Mouse (Mus musculus): ENCODE results near the gene Mapk13. TPM values are rescaled to one million over a fixed set of nuclear protein-coding genes. Genes with fewer than 3 reads are reported as not detected.

The Mapk13 gene
- total and polyA plus RNA-seq, 2 experiments from 2014 or later, result 0.65 to 0.78 TPM

DNA sequence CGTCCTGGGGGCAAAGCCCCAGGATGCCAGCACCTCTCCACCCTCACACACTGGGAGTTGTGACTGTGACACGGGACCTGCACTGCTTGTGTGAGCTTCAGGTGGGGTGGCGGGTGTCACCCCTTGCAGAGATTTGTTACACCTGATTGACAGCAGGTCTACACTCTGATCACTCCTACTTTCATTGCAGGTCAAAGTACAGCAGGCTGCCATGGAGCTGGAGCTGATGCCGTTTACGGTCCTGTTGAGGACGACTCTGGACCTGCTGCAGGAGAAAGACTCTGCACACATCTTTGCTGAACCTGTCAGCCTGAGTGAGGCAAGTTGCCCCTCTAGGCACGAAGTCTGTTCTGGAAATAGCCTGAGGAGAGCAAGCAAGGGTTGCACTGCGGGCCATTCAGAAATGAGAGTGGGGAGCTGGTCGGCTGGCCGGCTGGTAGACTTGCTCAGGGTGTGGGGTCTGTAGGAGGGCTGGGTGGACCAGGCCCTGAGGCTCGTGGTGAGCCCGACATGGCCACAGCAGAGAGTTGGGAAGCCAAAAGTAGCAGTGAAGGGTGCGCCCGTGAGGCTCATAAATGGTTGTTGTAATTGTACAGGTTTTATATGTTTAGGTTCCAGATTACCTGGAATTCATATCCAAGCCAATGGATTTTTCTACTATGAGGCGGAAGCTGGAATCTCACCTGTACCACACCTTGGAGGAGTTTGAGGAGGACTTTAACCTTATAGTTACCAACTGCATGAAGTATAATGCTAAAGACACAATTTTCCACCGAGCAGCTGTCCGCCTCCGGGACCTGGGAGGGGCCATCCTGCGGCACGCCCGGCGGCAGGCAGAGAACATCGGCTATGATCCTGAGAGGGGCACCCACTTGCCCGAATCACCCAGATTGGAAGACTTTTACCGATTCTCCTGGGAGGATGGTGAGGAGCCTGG is 48.0 kb downstream of the Mapk13 start:
- no peak for DNase-seq (ENCODE audit: low spot score)
- WGBS, result 94% methylated on average over 25 of the region's 25 CpGs
- Histone ChIP-seq H3K27ac (ENCODE audit: low read depth) (no peak overlapping the region), H3K36me3 (replicated peaks; ENCODE audit: control insufficient read depth, insufficient read depth, low read length) (peaks cover 73% of the 10 kb centered on the region), H3K4me2 (ENCODE audit: low read depth, low read length) (no peak overlapping the region), H3K9ac (replicated peaks; ENCODE audit: low read depth, low read length) (no peak overlapping the region), H3K9me3 (replicated peaks; ENCODE audit: control insufficient read depth, low read length) (no peaks in the 10 kb centered on the region), H3K27me3 (ENCODE audit: control insufficient read depth, insufficient read depth, low read length) (no peaks in the 10 kb centered on the region), H3K4me3 (ENCODE audit: low read depth, low read length) (no peak overlapping the region), H3K4me1 (ENCODE audit: control insufficient read depth, insufficient read depth) (no peaks in the 10 kb centered on the region; the same call in 1 of the 2 replicates)
- no peak for ATAC-seq (ENCODE audit: insufficient read depth, low read depth)
- no peak for TF ChIP-seq CTCF (IDR thresholded peaks at IDR 0.05; ENCODE audit: low read depth)
- TF ChIP-seq EP300 (IDR thresholded peaks at IDR 0.05; ENCODE audit: low read depth), result no peak

DNA sequence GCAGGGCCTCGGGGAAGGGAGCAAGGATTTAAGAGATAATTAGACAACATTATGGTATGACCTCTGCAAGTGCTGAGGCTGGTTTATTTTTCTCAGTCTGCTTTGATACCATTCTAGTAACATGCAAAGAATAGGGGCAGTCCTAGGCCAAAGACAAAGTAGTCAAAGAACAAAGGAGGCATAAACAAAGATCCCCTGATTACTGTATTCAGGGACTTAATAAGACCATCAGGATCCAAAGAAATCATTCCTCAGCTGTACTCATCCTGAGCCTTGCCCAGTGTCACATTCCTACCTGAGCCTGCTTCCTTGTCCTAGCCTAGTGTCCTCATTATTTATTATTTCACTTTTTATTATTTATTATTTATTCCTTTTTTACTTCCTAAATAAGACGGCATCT is 51.1 kb downstream of the Mapk13 start:
- peaks cover 3% of the 10 kb centered on the region; the same call in 1 of the 2 replicates for H3K4me1 ChIP-seq (ENCODE audit: control insufficient read depth, insufficient read depth)
- H3K27me3 ChIP-seq (ENCODE audit: control insufficient read depth, insufficient read depth, low read length), result no peaks in the 10 kb centered on the region
- H3K4me2 ChIP-seq (ENCODE audit: low read depth, low read length), result no peak overlapping the region
- DNase-seq (ENCODE audit: low spot score) (no peak), ATAC-seq (ENCODE audit: insufficient read depth, low read depth) (no peak)
- 82% methylated on average over 2 of the region's 2 CpGs for WGBS
- TF ChIP-seq EP300 (IDR thresholded peaks at IDR 0.05; ENCODE audit: low read depth) (no peak), CTCF (IDR thresholded peaks at IDR 0.05; ENCODE audit: low read depth) (no peak)
- H3K9me3 ChIP-seq (replicated peaks; ENCODE audit: control insufficient read depth, low read length), result no peaks in the 10 kb centered on the region
- H3K4me3 ChIP-seq (ENCODE audit: low read depth, low read length), result no peak overlapping the region
- H3K27ac ChIP-seq (ENCODE audit: low read depth), result no peak overlapping the region
- no peak overlapping the region for H3K9ac ChIP-seq (replicated peaks; ENCODE audit: low read depth, low read length)
- H3K36me3 ChIP-seq (replicated peaks; ENCODE audit: control insufficient read depth, insufficient read depth, low read length), result peaks cover 82% of the 10 kb centered on the region

DNA sequence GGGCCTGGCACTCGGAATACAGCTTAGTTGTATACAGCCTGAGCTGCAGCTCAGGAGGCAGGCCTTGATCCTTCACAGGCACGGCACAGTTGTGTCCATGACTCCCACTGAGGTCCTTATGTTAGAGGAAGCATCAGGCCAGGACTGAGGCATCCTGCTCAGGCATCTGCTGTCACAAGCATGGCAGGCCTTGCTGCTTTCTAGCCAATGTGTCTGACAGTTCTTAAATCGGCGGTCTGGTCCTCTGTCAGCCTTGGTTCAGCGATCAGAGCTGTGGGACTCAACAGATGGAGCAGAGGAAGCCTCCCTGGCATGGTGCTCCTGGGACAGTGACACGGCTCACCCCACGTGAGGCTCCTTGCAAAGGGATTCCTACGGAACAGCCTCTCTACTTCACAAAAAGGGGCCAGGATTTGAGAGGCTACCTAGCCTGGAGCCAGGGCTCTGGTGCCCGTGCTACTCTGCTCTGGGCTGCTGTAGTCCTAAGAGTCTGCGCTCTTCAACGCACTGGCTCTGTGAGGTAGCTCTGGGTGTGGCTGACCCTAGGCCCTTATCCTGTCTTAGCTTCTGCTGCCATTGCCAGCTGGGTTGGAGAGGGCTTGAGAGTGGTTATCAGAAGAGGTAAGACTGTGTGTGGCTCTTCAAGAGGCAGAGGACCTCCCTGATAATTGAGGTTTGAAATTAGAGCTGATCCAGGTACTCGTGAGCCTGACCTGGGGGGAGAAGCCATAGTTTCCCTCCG is 54.1 kb downstream of the Mapk13 start:
- H3K9ac ChIP-seq (replicated peaks; ENCODE audit: low read depth, low read length), result no peak overlapping the region
- WGBS, result 86% methylated on average over 13 of the region's 13 CpGs
- H3K27me3 ChIP-seq (ENCODE audit: control insufficient read depth, insufficient read depth, low read length), result no peaks in the 10 kb centered on the region
- no peaks in the 10 kb centered on the region for H3K9me3 ChIP-seq (replicated peaks; ENCODE audit: control insufficient read depth, low read length)
- no peak overlapping the region for H3K4me3 ChIP-seq (ENCODE audit: low read depth, low read length)
- TF ChIP-seq CTCF (IDR thresholded peaks at IDR 0.05; ENCODE audit: low read depth), result no peak
- no peak for TF ChIP-seq EP300 (IDR thresholded peaks at IDR 0.05; ENCODE audit: low read depth)
- DNase-seq (ENCODE audit: low spot score) (no peak), ATAC-seq (ENCODE audit: insufficient read depth, low read depth) (no peak)
- H3K27ac ChIP-seq (ENCODE audit: low read depth), result no peak overlapping the region
- 0 out of 2 replicates have a peak, but pooled peaks cover 6% of the 10 kb centered on the region for H3K4me1 ChIP-seq (ENCODE audit: control insufficient read depth, insufficient read depth)
- no peak overlapping the region for H3K4me2 ChIP-seq (ENCODE audit: low read depth, low read length)
- peaks cover 88% of the 10 kb centered on the region for H3K36me3 ChIP-seq (replicated peaks; ENCODE audit: control insufficient read depth, insufficient read depth, low read length)

DNA sequence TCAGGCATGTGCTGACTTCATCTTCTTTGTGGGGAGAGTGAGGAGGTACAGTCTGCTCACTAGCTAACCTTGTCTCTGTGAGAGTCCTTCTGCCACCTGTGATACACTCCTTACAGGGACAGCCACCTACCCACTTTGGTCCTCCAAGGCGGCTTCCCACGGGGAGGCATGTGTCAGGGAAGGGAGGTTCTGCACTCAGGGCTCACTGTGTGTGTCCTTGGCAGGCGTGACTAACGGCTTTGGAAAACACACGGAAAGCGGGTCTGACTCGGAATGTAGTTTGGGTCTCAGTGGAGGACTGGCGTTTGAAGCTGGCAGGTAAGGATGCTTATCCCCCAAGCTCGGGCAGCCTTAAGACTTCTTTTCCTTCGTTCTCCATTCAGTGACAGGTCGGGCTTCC is 54.7 kb downstream of the Mapk13 start:
- ATAC-seq (ENCODE audit: insufficient read depth, low read depth), result no peak

DNA sequence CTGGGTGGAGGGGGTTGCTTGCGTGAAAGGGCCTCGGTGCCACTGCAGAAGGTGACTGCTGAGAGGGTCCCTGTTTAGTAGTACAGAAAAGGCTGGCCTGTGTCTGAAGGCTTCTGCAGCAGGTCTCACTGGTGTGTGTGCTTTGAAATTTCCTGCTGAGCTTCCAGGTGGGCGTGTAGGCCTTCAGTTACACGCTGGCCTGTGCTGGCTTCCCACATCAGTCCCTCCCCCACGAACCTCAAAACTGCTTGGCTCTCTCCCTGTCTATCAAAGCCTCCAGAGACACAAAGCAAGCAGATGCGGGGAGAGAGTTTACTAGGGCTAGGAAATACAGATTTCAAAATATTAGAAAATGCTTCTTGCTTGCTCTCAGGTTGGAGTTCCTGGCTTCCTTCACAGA is 55.8 kb downstream of the Mapk13 start:
- H3K4me2 ChIP-seq (ENCODE audit: low read depth, low read length), result no peak overlapping the region

More for the DNA sequence above, 54.7 kb downstream of the Mapk13 start:
- TF ChIP-seq CTCF (IDR thresholded peaks at IDR 0.05; ENCODE audit: low read depth), result no peak
- no peak for TF ChIP-seq EP300 (IDR thresholded peaks at IDR 0.05; ENCODE audit: low read depth)
- Histone ChIP-seq H3K4me2 (ENCODE audit: low read depth, low read length) (no peak overlapping the region), H3K9me3 (replicated peaks; ENCODE audit: control insufficient read depth, low read length) (no peaks in the 10 kb centered on the region), H3K27ac (ENCODE audit: low read depth) (no peak overlapping the region), H3K27me3 (ENCODE audit: control insufficient read depth, insufficient read depth, low read length) (no peaks in the 10 kb centered on the region), H3K9ac (replicated peaks; ENCODE audit: low read depth, low read length) (no peak overlapping the region), H3K4me3 (ENCODE audit: low read depth, low read length) (no peak overlapping the region), H3K36me3 (replicated peaks; ENCODE audit: control insufficient read depth, insufficient read depth, low read length) (peaks cover 88% of the 10 kb centered on the region), H3K4me1 (ENCODE audit: control insufficient read depth, insufficient read depth) (0 out of 2 replicates have a peak, but pooled peaks cover 6% of the 10 kb centered on the region)
- whole genome bisulfite sequencing, result 90% methylated on average over 11 of the region's 11 CpGs
- no peak for DNase-seq (ENCODE audit: low spot score)

More for the DNA sequence above, 55.8 kb downstream of the Mapk13 start:
- no peak overlapping the region for H3K4me3 ChIP-seq (ENCODE audit: low read depth, low read length)
- H3K27ac ChIP-seq (ENCODE audit: low read depth), result peak overlapping the region; percentile 43; the same call in 1 of the 2 replicates
- H3K9me3 ChIP-seq (replicated peaks; ENCODE audit: control insufficient read depth, low read length), result no peaks in the 10 kb centered on the region
- 0 out of 2 replicates have a peak, but pooled peaks cover 6% of the 10 kb centered on the region for H3K4me1 ChIP-seq (ENCODE audit: control insufficient read depth, insufficient read depth)
- 0 out of 2 replicates have a peak, but pooled peaks have one; percentile 22 for ATAC-seq (ENCODE audit: insufficient read depth, low read depth)
- no peak for DNase-seq (ENCODE audit: low spot score)
- no peaks in the 10 kb centered on the region for H3K27me3 ChIP-seq (ENCODE audit: control insufficient read depth, insufficient read depth, low read length)
- WGBS, result 62% methylated on average over 6 of the region's 6 CpGs
- H3K36me3 ChIP-seq (replicated peaks; ENCODE audit: control insufficient read depth, insufficient read depth, low read length), result peaks cover 89% of the 10 kb centered on the region
- TF ChIP-seq CTCF (IDR thresholded peaks at IDR 0.05; ENCODE audit: low read depth), result no peak
- no peak for TF ChIP-seq EP300 (IDR thresholded peaks at IDR 0.05; ENCODE audit: low read depth)
- no peak overlapping the region for H3K9ac ChIP-seq (replicated peaks; ENCODE audit: low read depth, low read length)
